Mouse (Mus musculus) heart, adult 2 months (tissue): ENCODE measurements around the gene Mfsd4b2. TPM values are rescaled to one million over a fixed set of nuclear protein-coding genes. Genes with fewer than 3 reads are reported as not detected.
"Not testable (repeated sequence)": the region's sequence is repeated elsewhere in the genome, so short reads cannot be mapped to it uniquely, and the experiment has no call there.

Experiments used
- DNase-seq, 2 experiments: peaks; one replicate each; pipeline ENCODE4 v3.0.0; 2021
- H3K27ac ChIP-seq: fragments of 200-600 bp; 2 replicates; pipeline ENCODE4 v1.8.1; 2022
- H3K27me3 ChIP-seq: fragments of 200-500 bp; 2 replicates; pipeline ENCODE4 v1.6.1; 2012; ENCODE audit warnings: mild to moderate bottlenecking, low read length, inconsistent platforms, mixed read lengths; ENCODE audit not compliant: control insufficient read depth, insufficient read depth
- H3K36me3 ChIP-seq: fragments of 200-500 bp; 2 replicates; pipeline ENCODE4 v1.6.1; 2012; ENCODE audit warnings: low read length, inconsistent platforms; ENCODE audit not compliant: control insufficient read depth, insufficient read depth
- H3K4me1 ChIP-seq: fragments of 200-500 bp; 2 replicates; pipeline ENCODE4 v1.6.1; 2011; ENCODE audit warnings: low read length; ENCODE audit not compliant: control insufficient read depth, insufficient read depth
- H3K4me3 ChIP-seq: fragments of 200-600 bp; 2 replicates; pipeline ENCODE4 v1.8.1; 2022
- H3K79me2 ChIP-seq: fragments of 200-500 bp; replicated peaks from 2 replicates; pipeline ENCODE4 v1.6.1; 2012; ENCODE audit warnings: mild to moderate bottlenecking, inconsistent platforms, low read length, moderate library complexity, mixed read lengths; ENCODE audit not compliant: control insufficient read depth, insufficient read depth
- H3K9ac ChIP-seq: fragments of 200-500 bp; 2 replicates; pipeline ENCODE4 v1.6.1; 2012; ENCODE audit warnings: low read depth, mild to moderate bottlenecking, control low read depth, inconsistent platforms, low read length, mixed read lengths
- CTCF ChIP-seq: fragments of 200-600 bp; IDR thresholded peaks from 2 replicates; pipeline ENCODE4 v1.8.1; 2022; ENCODE audit warnings: antibody characterized with exemption, mild to moderate bottlenecking, moderate library complexity
- EP300 ChIP-seq: fragments of 200-500 bp; IDR thresholded peaks from 2 replicates; pipeline ENCODE4 v1.6.1; 2011; ENCODE audit warnings: low read depth, low read length, control low read depth; ENCODE audit not compliant: insufficient read depth
- POLR2A ChIP-seq: fragments of 200-500 bp; IDR thresholded peaks from 2 replicates; pipeline ENCODE4 v1.6.1; 2011; ENCODE audit warnings: mild to moderate bottlenecking, low read depth, low read length, control low read depth; ENCODE audit not compliant: insufficient read depth
- WGBS: fragments of 180-500 bp; shearing (Covaris S2); methylation state at CpG from one replicate; pipeline ENCODE4 v1.1.7; 2018; 5-methylcytosine and 5-hydroxymethylcytosine counted together
- intact Hi-C: fragments of 180-260 bp; cut with DNase I; formaldehyde crosslinking; loops from one replicate; pipeline ENCODE4 v1.15.1; 2025
- polyA plus RNA-seq: library from polyadenylated mRNA; depleted of rRNA; stranded (reverse); fragments of >200 nt; gene quantifications from 2 replicates; pipeline ENCODE4 v1.2.3, GENCODE M21; 2012
- total RNA-seq, 2 experiments: library from RNA; stranded (reverse); gene quantifications; 2 replicates each; pipeline ENCODE4 v1.2.3; 2021

Mfsd4b2 gene
- total and polyA plus RNA-seq, 3 experiments, result 0.21 to 0.30 TPM; not detected in 1

GRCm38 (mm10) chr10:39959761-39960440 lies 33.2 kb upstream of the Mfsd4b2 start, which contains the start of gene Mfsd4b3:
Gene Mfsd4b3, minus strand, starts transcription at chr10:39960153.
- H3K9ac ChIP-seq, result peak within 1 kb of the TSS; percentile 84
- H3K79me2 ChIP-seq, result no peaks in the 10 kb centered on the region
- H3K27me3 ChIP-seq, result no peaks in the 10 kb centered on the region
- H3K36me3 ChIP-seq, result peaks cover 4% of the 10 kb centered on the region; the same call in 1 of the 2 replicates
- peak within 1 kb of the TSS; percentile 88 for H3K27ac ChIP-seq
- peak; percentile 80 for TF ChIP-seq EP300
- TF ChIP-seq CTCF, result peak; percentile 85
- TF ChIP-seq POLR2A, result peak; percentile 92
- WGBS, result under 1% methylated on average over 38 of the region's 38 CpGs
- peak within 1 kb of the TSS; percentile 51 for H3K4me3 ChIP-seq
- intact Hi-C loops, result loop anchor here (1.0 to 10.0 kb wide), 4 partner anchors 62 to 545 kb away; partner anchors contain the start of gene Mfsd4b4
- peak; percentile 92 to 96 for DNase-seq
- peaks cover 4% of the 10 kb centered on the region for H3K4me1 ChIP-seq

GRCm38 (mm10) chr10:39958266-39958665 lies 31.5 kb upstream of the Mfsd4b2 start:
- Histone ChIP-seq H3K4me3 (no peak overlapping the region), H3K9ac (no peak overlapping the region), H3K79me2 (no peaks in the 10 kb centered on the region), H3K27me3 (no peaks in the 10 kb centered on the region), H3K36me3 (peaks cover 4% of the 10 kb centered on the region; the same call in 1 of the 2 replicates), H3K27ac (peak overlapping the region; percentile 88), H3K4me1 (peaks cover 4% of the 10 kb centered on the region)
- WGBS, result 63% methylated on average over 4 of the region's 4 CpGs
- intact Hi-C loops, result loop anchor here (5.0 to 10.0 kb wide), 3 partner anchors 61 to 543 kb away; partner anchors contain the start of gene Mfsd4b4
- no peak for DNase-seq
- TF ChIP-seq CTCF (peak; percentile 58), POLR2A (no peak)

GRCm38 (mm10) chr10:39956340-39956878 lies 29.7 kb upstream of the Mfsd4b2 start:
- TF ChIP-seq CTCF (0 out of 2 replicates have a peak, but pooled peaks have one; percentile 3), EP300 (no peak), POLR2A (no peak)
- H3K9ac ChIP-seq, result no peak overlapping the region

GRCm38 (mm10) chr10:39955163-39955562 lies 28.4 kb upstream of the Mfsd4b2 start:
- no peaks in the 10 kb centered on the region for H3K79me2 ChIP-seq
- intact Hi-C loops, result loop anchor here (5.0 to 10.0 kb wide), 3 partner anchors 58 to 540 kb away; partner anchors contain the start of gene Mfsd4b4
- no peaks in the 10 kb centered on the region; the same call in 1 of the 2 replicates for H3K4me1 ChIP-seq
- 49% methylated on average over 2 of the region's 2 CpGs for WGBS
- no peak overlapping the region for H3K4me3 ChIP-seq
- no peaks in the 10 kb centered on the region for H3K27me3 ChIP-seq
- peaks cover 4% of the 10 kb centered on the region; the same call in 1 of the 2 replicates for H3K36me3 ChIP-seq
- TF ChIP-seq POLR2A, result no peak
- no peak for TF ChIP-seq EP300
- no peak for TF ChIP-seq CTCF
- no peak overlapping the region for H3K27ac ChIP-seq
- no peak for DNase-seq
- no peak overlapping the region for H3K9ac ChIP-seq

More at GRCm38 (mm10) chr10:39956340-39956878, 29.7 kb upstream of the Mfsd4b2 start:
- Histone ChIP-seq H3K36me3 (peaks cover 4% of the 10 kb centered on the region; the same call in 1 of the 2 replicates), H3K27me3 (no peaks in the 10 kb centered on the region), H3K79me2 (no peaks in the 10 kb centered on the region), H3K4me1 (peaks cover 4% of the 10 kb centered on the region), H3K4me3 (no peak overlapping the region), H3K27ac (no peak overlapping the region)
- DNase-seq, result no peak
- WGBS, result 56% methylated on average over 2 of the region's 2 CpGs
- intact Hi-C loops, result loop anchor here (5.0 to 10.0 kb wide), 3 partner anchors 59 to 542 kb away; partner anchors contain the start of gene Mfsd4b4

GRCm38 (mm10) chr10:39949377-39949954 lies 22.7 kb upstream of the Mfsd4b2 start:
- no peak for TF ChIP-seq CTCF
- no peak for TF ChIP-seq POLR2A
- TF ChIP-seq EP300, result no peak
- WGBS, result 91% methylated on average over 2 of the region's 2 CpGs
- Histone ChIP-seq H3K9ac (no peak overlapping the region), H3K27me3 (no peaks in the 10 kb centered on the region), H3K36me3 (no peaks in the 10 kb centered on the region), H3K27ac (no peak overlapping the region), H3K4me1 (no peaks in the 10 kb centered on the region), H3K4me3 (no peak overlapping the region), H3K79me2 (no peaks in the 10 kb centered on the region)
- intact Hi-C loops, result no loop called here
- DNase-seq, result no peak

- WGBS, result 88% methylated on average over 3 of the region's 3 CpGs
- H3K27ac ChIP-seq, H3K36me3 ChIP-seq, H3K27me3 ChIP-seq, H3K4me1 ChIP-seq, DNase-seq, intact Hi-C loops, H3K79me2 ChIP-seq, H3K9ac ChIP-seq, H3K4me3 ChIP-seq: not testable (repeated sequence)
Measured at GRCm38 (mm10) chr10:39947195-39947594, 20.5 kb upstream of the Mfsd4b2 start.
